Mouse (Mus musculus): ENCODE results near the gene Pafah1b1. TPM values are rescaled to one million over a fixed set of nuclear protein-coding genes. Genes with fewer than 3 reads are reported as not detected.
A peak's percentile ranks its signal among the peaks of the same experiment; 100 is the strongest.

Gene Pafah1b1
- 46.7 and 49.7 TPM in 2 replicates for polyA plus RNA-seq (2015; fragmentation: Nextera tagmentation; extraction: Ambion mirVana)

DNA sequence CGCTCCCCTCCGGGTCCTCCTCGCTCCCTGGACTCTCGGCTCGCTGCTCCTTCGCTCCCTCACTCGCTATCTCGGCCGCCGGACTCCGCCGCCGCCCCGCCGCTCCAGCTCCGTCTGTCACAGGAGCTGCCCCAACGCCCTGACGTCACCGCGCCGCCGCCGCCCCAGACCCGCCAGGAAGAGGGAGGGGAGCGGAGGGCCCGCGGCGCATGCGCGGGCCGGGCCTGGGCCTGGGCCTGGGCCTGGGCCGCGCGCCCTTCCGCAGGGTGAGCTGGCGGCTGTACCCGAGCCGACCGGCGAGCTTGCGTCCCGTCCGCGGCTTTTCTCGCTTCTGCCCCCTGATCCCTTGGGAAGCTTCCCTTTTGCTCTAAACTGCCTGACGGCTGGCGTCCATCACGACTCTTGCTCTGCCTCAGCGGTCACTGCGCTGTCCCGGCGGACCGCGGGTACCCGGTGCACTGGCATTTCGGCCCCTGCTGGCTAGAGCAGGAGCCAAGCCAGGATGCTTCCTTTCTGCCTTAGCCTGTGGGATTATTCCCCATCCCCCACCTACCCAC is at the start of gene Pafah1b1:
Gene Pafah1b1, minus strand, starts transcription at position 436 of the 557 bp plus-strand sequence.
- H3K36me3 ChIP-seq = no peaks in the 10 kb centered on the region
- H3K9me3 ChIP-seq = no peaks in the 10 kb centered on the region
- H3K4me2 ChIP-seq (replicated peaks) = peak within 1 kb of the TSS; percentile 81
- H3K4me1 ChIP-seq = peaks cover 25% of the 10 kb centered on the region
- WGBS = under 1% methylated on average over 52 of the region's 56 CpGs
- H3K4me3 ChIP-seq = peak within 1 kb of the TSS; percentile 63
- H3K9ac ChIP-seq = peak within 1 kb of the TSS; percentile 95
- no peaks in the 10 kb centered on the region for H3K27me3 ChIP-seq
- H3K27ac ChIP-seq = peak within 1 kb of the TSS; percentile 99
- ATAC-seq (ENCODE audit: low FRiP score, low read depth) = peak; percentile 97

DNA sequence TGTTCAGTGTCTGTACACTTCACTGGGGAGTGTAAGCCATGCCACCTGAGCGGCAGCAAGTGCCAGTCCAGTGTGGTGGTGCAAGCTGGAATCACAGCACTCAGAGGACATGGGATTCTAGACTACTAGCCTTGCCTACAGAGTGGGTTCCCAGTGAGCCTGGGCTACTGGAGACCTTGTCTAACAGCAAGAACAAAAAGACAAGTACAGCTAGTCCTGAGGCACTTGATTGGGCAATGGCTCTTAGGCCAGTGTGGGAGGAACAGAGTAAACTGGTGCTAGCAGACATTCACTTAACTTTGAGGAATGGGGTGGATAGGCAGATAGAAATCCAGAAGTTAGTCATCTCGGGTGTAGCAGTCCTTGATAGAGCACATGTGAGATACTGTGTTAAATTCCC is 47.9 kb upstream of the Pafah1b1 start:
- no peak for ATAC-seq (ENCODE audit: low FRiP score, low read depth)
- WGBS = 93% methylated on average over 2 of the region's 2 CpGs
- peaks cover 40% of the 10 kb centered on the region for H3K36me3 ChIP-seq
- no peak overlapping the region for H3K4me3 ChIP-seq
- H3K9ac ChIP-seq = no peak overlapping the region
- peaks cover 17% of the 10 kb centered on the region for H3K4me1 ChIP-seq
- no peak overlapping the region for H3K4me2 ChIP-seq (replicated peaks)
- H3K27me3 ChIP-seq = no peaks in the 10 kb centered on the region
- H3K9me3 ChIP-seq = no peaks in the 10 kb centered on the region
- H3K27ac ChIP-seq = no peak overlapping the region

DNA sequence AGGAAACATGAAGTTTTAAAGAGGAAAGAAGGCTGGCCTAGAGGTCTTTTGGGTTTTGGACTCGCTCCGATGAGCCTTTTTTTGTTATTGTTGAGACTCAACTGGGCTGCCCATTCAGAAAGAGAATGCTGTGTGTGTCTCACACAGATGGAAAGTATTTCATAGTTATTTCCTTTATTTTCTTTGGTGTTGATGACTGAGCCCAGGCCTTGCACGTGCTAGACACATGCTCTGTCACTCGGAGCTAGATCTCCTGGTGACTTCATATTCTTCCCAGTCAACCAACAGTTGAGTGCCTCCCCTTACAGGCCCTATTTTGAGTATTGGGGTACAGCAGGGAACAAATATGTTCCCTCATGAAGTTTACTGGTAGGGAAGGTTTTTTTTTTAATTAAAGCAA is 47.2 kb upstream of the Pafah1b1 start:
- Histone ChIP-seq H3K9me3 (no peaks in the 10 kb centered on the region), H3K4me2 (replicated peaks) (peak overlapping the region; percentile 82), H3K36me3 (peaks cover 33% of the 10 kb centered on the region), H3K27me3 (no peaks in the 10 kb centered on the region), H3K27ac (no peak overlapping the region), H3K4me3 (peak overlapping the region; percentile 68), H3K4me1 (peaks cover 17% of the 10 kb centered on the region), H3K9ac (no peak overlapping the region)
- ATAC-seq (ENCODE audit: low FRiP score, low read depth) = no peak
- 72% methylated on average over 4 of the region's 4 CpGs for WGBS

DNA sequence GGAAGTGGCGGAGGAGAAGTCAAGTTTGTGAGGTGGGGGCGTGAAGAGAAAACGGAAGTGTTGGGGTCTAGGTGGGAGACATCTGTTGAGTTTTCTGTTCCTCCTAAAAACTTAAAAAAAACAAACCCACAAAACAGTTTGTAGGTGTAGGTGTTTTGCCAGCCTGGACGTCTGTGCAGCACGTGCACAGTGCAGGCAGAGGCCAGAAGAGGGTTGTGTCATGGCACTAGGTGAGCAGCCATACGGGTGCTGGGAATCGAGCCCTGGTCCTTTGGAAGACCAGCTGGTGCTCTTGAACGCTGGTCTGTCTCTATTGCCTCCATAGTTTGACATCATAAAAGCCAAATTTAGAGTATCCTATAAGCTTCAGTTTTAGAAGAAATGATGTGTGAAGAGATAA is 46.8 kb upstream of the Pafah1b1 start:
- H3K27me3 ChIP-seq = no peaks in the 10 kb centered on the region
- no peaks in the 10 kb centered on the region for H3K9me3 ChIP-seq
- H3K27ac ChIP-seq = peak overlapping the region; percentile 94
- H3K9ac ChIP-seq = peak overlapping the region; percentile 89
- peaks cover 30% of the 10 kb centered on the region for H3K36me3 ChIP-seq
- H3K4me3 ChIP-seq = peak overlapping the region; percentile 68
- H3K4me2 ChIP-seq (replicated peaks) = peak overlapping the region; percentile 82
- ATAC-seq (ENCODE audit: low FRiP score, low read depth) = no peak
- peaks cover 17% of the 10 kb centered on the region for H3K4me1 ChIP-seq
- 12% methylated on average over 8 of the region's 8 CpGs for WGBS

DNA sequence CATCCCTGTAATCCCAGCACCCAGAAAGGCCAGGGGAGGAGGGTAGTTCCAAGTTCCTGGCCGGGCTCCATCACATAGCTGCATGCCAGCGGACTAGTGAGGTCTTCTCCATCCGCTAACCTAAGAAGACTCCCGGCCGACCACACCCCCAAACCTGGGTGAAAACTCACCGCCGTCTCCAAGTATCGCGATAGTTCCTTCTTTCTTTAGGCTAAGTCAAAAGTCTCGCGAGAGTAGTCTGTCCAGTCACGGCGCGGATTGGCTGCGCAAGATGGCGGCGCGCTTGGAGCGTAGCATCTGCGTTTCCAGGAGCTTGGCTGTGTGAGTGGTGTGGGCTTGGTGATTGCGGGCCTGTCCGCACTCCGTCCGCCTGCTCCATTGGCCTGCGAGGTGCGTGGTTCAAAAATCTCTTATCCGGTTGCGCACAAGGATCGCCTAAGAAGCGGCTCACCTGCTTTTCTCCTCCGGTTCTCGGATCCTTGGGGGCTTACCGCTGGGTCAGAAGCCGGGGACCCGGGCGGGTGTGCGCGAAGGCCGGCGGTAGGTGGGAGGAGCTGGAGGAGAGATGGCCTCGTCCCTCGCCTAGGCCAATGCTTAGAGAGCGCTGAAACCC is 46.2 kb upstream of the Pafah1b1 start, which contains the start of gene Mettl16:
Gene Mettl16, plus strand, starts transcription at position 236 of the 613 bp plus-strand sequence.
- under 1% methylated on average over 43 of the region's 43 CpGs for WGBS
- ATAC-seq (ENCODE audit: low FRiP score, low read depth) = peak; percentile 94
- H3K4me1 ChIP-seq = peaks cover 17% of the 10 kb centered on the region
- no peaks in the 10 kb centered on the region for H3K27me3 ChIP-seq
- peak within 1 kb of the TSS; percentile 89 for H3K9ac ChIP-seq
- H3K27ac ChIP-seq = peak within 1 kb of the TSS; percentile 94
- no peaks in the 10 kb centered on the region for H3K9me3 ChIP-seq
- peak within 1 kb of the TSS; percentile 82 for H3K4me2 ChIP-seq (replicated peaks)
- peak within 1 kb of the TSS; percentile 68 for H3K4me3 ChIP-seq
- peaks cover 25% of the 10 kb centered on the region for H3K36me3 ChIP-seq

DNA sequence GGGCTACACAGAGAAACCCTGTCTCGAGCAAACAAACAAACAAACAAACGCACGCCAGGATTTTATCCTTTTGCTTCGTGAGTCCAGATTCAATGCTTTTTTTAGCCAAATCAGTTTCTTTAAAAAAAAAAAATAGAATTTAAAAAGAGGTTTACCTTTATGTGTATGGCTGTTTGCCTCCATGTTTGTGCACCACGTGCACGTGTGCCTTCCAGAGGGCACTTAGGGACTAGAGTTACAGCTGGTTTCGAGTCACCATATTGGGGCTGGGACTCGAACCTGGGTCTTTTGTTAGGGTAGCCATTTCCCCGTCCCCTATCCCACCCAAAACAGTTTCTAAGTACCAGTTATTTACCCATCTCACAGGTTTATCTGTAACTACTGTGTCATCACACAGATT is 45.6 kb upstream of the Pafah1b1 start:
- H3K4me2 ChIP-seq (replicated peaks) = peak overlapping the region; percentile 82
- no peaks in the 10 kb centered on the region for H3K9me3 ChIP-seq
- H3K27ac ChIP-seq = peak overlapping the region; percentile 94
- WGBS = 84% methylated on average over 9 of the region's 9 CpGs
- H3K27me3 ChIP-seq = no peaks in the 10 kb centered on the region
- peak overlapping the region; percentile 70 for H3K9ac ChIP-seq
- ATAC-seq (ENCODE audit: low FRiP score, low read depth) = no peak
- H3K4me1 ChIP-seq = peaks cover 17% of the 10 kb centered on the region
- H3K4me3 ChIP-seq = peak overlapping the region; percentile 68
- H3K36me3 ChIP-seq = peaks cover 18% of the 10 kb centered on the region

DNA sequence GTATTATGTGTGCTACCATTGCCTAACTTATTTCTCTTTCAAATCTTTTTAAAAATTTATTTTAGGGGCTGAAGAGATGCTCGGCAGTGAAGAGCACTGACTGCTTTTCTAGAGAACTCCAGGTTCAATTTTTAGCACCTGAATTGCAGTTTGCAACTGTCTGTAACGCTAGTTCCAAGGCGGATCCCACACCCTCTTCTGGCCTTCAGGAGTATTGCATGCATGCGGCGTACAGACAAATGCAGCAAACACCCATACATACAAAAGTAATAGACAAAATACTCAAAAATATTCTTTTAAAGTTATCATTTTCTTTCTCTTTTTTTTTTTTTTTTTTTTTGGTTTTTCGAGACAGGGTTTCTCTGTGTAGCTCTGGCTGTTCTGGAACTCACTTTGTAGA is 43.6 kb upstream of the Pafah1b1 start:
- ATAC-seq (ENCODE audit: low FRiP score, low read depth) = no peak
- WGBS = 43% methylated on average over 6 of the region's 6 CpGs
- no peak overlapping the region for H3K4me2 ChIP-seq (replicated peaks)
- H3K9ac ChIP-seq = no peak overlapping the region
- H3K27me3 ChIP-seq = no peaks in the 10 kb centered on the region
- H3K4me3 ChIP-seq = no peak overlapping the region
- no peaks in the 10 kb centered on the region for H3K9me3 ChIP-seq
- no peak overlapping the region for H3K27ac ChIP-seq
- H3K36me3 ChIP-seq = no peaks in the 10 kb centered on the region
- peaks cover 17% of the 10 kb centered on the region for H3K4me1 ChIP-seq

DNA sequence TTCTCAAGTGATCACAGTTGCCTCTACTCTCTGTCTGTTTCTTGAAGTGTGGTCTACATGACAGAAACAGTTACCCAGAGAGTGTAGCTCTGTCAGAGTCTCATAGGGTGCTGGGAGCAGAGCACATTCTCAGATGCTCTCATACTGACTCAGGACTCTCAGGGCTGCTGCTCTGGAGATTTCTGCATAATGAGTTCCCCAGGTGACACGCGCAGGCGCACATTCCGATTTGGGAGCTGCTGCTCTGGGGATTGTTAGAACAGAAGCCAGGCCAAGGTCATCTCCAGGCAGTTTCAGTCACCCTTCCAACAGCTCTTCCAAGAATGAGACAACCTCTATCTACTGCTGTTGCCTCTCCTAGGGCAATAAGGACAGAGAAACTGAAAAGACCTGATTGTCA is 43.0 kb upstream of the Pafah1b1 start:
- peaks cover 15% of the 10 kb centered on the region for H3K4me1 ChIP-seq
- 85% methylated on average over 4 of the region's 4 CpGs for WGBS
- no peak overlapping the region for H3K4me3 ChIP-seq
- no peaks in the 10 kb centered on the region for H3K9me3 ChIP-seq
- no peak overlapping the region for H3K4me2 ChIP-seq (replicated peaks)
- H3K27ac ChIP-seq = no peak overlapping the region
- H3K27me3 ChIP-seq = no peaks in the 10 kb centered on the region
- ATAC-seq (ENCODE audit: low FRiP score, low read depth) = no peak
- H3K36me3 ChIP-seq = no peaks in the 10 kb centered on the region
- no peak overlapping the region for H3K9ac ChIP-seq

DNA sequence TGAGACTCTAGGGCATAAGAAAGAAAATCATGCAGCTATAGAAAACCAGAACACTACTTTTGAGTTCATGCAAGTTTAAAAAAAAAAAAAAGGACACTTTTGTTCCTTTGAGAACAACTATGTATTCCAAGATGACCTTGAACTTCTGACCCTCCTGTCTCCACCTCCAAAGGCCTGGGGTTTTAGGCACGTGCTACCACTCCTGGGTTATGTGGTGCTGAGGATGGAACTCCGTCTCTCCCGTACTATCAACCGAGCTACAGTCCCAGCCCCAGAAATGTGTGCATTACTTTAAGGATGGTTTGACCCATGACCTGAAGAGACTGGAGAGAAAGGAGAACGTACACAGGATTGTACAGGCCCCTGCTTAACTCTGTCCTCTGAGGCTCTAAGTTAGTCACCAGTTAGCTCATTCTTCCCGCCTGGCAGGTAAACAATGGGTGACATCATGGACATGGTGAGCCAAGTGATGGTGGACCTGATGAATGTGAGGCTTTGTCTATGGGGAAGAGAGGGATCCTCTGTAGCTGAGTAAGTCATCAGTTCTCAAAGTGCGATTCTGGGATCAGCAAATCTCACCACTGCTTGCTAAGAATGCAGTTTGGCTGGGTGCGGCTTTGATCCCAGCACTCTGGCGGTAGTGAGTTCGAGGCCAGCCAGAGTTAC is 39.6 kb upstream of the Pafah1b1 start:
- no peaks in the 10 kb centered on the region for H3K4me1 ChIP-seq
- 84% methylated on average over 10 of the region's 10 CpGs for WGBS
- H3K27me3 ChIP-seq = no peaks in the 10 kb centered on the region
- H3K4me3 ChIP-seq = no peak overlapping the region
- H3K9me3 ChIP-seq = no peaks in the 10 kb centered on the region
- H3K4me2 ChIP-seq (replicated peaks) = no peak overlapping the region
- no peak for ATAC-seq (ENCODE audit: low FRiP score, low read depth)
- no peaks in the 10 kb centered on the region for H3K36me3 ChIP-seq
- H3K27ac ChIP-seq = no peak overlapping the region
- H3K9ac ChIP-seq = no peak overlapping the region

DNA sequence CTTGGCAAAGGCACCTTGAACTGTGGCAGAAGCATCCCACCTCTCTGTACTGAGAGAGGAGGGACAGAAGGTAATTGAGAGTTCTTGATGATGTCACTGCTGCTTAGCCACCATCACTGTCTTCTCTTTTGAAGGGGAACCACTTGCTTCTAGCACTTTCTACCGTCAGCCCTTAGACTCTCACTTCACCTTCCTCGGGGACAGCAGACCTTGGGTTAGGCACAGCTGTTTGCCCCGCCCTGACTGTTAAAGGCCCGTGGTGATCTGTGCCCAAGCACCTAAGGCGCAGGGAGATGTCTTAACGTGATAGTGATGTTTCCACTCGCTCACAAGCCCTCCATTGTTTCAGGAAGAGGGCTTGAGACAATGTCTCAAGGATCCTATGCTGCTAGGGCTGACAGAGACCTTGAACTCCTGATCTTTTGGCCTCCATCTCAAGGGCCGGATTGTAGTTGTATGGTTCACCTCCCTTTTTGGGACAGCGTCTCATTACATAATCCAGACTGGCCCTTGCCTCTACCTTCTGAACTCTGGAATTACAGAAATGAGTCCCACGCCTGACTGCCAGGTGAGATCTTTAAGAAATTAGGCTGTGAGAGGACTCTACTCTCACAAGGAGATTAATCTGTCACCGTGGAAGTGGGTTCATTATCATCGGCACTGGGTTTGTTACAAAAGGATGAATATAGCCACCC is 36.7 kb upstream of the Pafah1b1 start:
- ATAC-seq (ENCODE audit: low FRiP score, low read depth) = no peak
- H3K9me3 ChIP-seq = no peaks in the 10 kb centered on the region
- no peak overlapping the region for H3K9ac ChIP-seq
- no peaks in the 10 kb centered on the region for H3K27me3 ChIP-seq
- H3K27ac ChIP-seq = no peak overlapping the region
- no peaks in the 10 kb centered on the region for H3K36me3 ChIP-seq
- H3K4me2 ChIP-seq (replicated peaks) = no peak overlapping the region
- 70% methylated on average over 12 of the region's 12 CpGs for WGBS
- no peak overlapping the region for H3K4me3 ChIP-seq
- H3K4me1 ChIP-seq = no peaks in the 10 kb centered on the region

DNA sequence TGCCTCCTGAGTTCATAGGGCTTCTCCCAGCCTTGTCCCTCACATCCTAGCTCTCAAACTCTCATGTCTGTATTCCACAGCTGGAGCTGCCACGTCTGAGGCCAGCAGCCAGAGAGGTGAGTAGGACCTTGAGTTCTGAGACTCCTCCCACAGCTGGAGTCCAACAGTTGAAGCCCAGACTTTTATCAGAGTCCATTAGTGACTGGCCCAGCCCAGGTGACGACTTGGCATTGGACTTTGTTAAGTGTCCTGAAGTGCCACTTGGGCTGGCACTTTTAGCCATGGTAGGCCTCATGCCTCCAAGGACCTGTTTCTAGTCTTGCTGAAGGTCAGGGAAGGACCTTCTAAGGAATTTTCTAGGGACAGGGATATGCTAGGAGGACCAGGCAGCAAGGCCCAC is 32.2 kb upstream of the Pafah1b1 start:
- WGBS = 60% methylated on average over 2 of the region's 2 CpGs
- no peak for ATAC-seq (ENCODE audit: low FRiP score, low read depth)

More for the DNA sequence above, 32.2 kb upstream of the Pafah1b1 start:
- Histone ChIP-seq H3K4me1 (peaks cover under 1% of the 10 kb centered on the region), H3K4me2 (replicated peaks) (no peak overlapping the region), H3K9me3 (no peaks in the 10 kb centered on the region), H3K27me3 (no peaks in the 10 kb centered on the region), H3K27ac (no peak overlapping the region), H3K4me3 (no peak overlapping the region), H3K36me3 (no peaks in the 10 kb centered on the region), H3K9ac (no peak overlapping the region)

All from limb, embryonic 13.5 days (tissue).